Mouse (Mus musculus) midbrain, embryonic 16.5 days (tissue): Measurements from ENCODE around the gene Ccr7. TPM values are rescaled to one million over a fixed set of nuclear protein-coding genes. Genes with fewer than 3 reads are reported as not detected.
A peak's percentile ranks its signal among the peaks of the same experiment; 100 is the strongest.

Experiments used
- ATAC-seq: fragments of 200-750 bp; cut with Nextera tagmentation; 2 replicates; pipeline ENCODE4 v1.8.0; 2017; ENCODE audit warnings: moderate TSS enrichment
- H3K27ac ChIP-seq: fragments of 300-500 bp; sonication (generic); 2 replicates; pipeline ENCODE4 v1.5.1; 2014; ENCODE audit warnings: mild to moderate bottlenecking, low read length, mixed read lengths
- H3K27me3 ChIP-seq: fragments of 300-500 bp; sonication (generic); 2 replicates; pipeline ENCODE4 v1.6.1; 2014; ENCODE audit warnings: low read depth, low read length, mixed read lengths; ENCODE audit not compliant: control insufficient read depth, insufficient read depth
- H3K36me3 ChIP-seq: fragments of 300-500 bp; sonication (generic); 2 replicates; pipeline ENCODE4 v1.6.1; 2014; ENCODE audit warnings: mild to moderate bottlenecking, low read length, moderate library complexity, mixed read lengths; ENCODE audit not compliant: control insufficient read depth, insufficient read depth
- H3K4me1 ChIP-seq: fragments of 300-500 bp; sonication (generic); 2 replicates; pipeline ENCODE4 v1.6.1; 2014; ENCODE audit warnings: mild to moderate bottlenecking, low read length, mixed read lengths; ENCODE audit not compliant: control insufficient read depth, insufficient read depth
- H3K4me2 ChIP-seq: fragments of 300-500 bp; sonication (generic); 2 replicates; pipeline ENCODE4 v1.6.1; 2014; ENCODE audit warnings: mild to moderate bottlenecking, low read length, mixed read lengths
- H3K4me3 ChIP-seq: fragments of 300-500 bp; sonication (generic); 2 replicates; pipeline ENCODE4 v1.5.1; 2014; ENCODE audit warnings: low read depth, mild to moderate bottlenecking, low read length, moderate library complexity, mixed read lengths
- H3K9ac ChIP-seq: fragments of 300-500 bp; sonication (generic); 2 replicates; pipeline ENCODE4 v1.6.1; 2014; ENCODE audit warnings: low read depth, low read length, mixed read lengths
- H3K9me3 ChIP-seq: fragments of 300-500 bp; sonication (generic); replicated peaks from 2 replicates; pipeline ENCODE4 v1.6.1; 2014; ENCODE audit warnings: mild to moderate bottlenecking, low read length, mixed read lengths; ENCODE audit not compliant: control insufficient read depth, poor library complexity, severe bottlenecking
- WGBS: fragments of 180-500 bp; shearing (Covaris S2); extraction: QIAGEN DNeasy Blood & Tissue Kit; methylation state at CpG from one replicate; pipeline ENCODE4 v1.1.7; 2014; 5-methylcytosine and 5-hydroxymethylcytosine counted together
- polyA plus RNA-seq: library from polyadenylated mRNA; unstranded; fragments of >200 nt; fragmentation: Nextera tagmentation; extraction: Ambion mirVana; gene quantifications from 2 replicates; pipeline ENCODE4 v1.2.1, GENCODE M21; 2015

Ccr7 gene
- polyA plus RNA-seq, 1 experiment from 2014 or later = 0.15 TPM

DNA sequence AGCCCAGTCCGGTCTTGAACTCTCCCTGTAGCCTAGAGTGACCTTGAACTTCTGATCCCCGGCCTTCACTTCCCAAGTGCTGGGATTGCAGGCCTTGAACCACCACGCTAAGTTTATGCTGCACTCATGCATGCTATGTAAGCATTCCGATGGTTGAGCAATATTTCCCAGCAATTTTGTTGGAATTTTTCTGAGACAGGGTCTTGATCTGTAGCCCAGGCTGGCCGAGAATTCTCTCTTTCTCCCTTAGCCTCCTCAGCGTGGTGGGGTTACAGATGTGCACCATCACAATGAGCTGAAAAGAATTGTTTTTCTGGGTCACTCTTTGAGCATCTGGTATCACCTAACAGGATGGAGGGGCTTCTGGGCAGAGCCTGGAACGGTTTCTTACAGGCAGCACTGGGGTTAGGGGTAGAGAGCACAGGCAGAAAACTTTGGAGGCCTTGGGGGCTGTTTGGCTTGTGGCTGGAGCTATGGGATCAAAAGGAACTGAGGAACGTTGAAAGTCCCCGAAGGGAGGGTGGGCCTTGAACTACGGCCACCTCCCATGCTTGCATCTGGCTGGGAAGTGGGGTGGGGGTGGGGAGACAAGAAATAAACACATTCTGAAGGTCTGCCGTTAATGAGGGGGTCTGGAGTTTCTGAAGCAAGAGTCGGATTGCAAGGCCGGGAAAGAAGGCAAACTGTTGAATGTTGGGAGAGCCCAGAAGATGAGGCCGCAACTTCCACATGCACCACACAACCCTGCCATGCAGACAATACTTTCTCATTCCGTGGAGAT, 20.4 kb downstream of the Ccr7 start:
- no peaks in the 10 kb centered on the region for H3K9me3 ChIP-seq
- 76% methylated on average over 15 of the region's 15 CpGs for WGBS
- peaks cover 12% of the 10 kb centered on the region for H3K4me1 ChIP-seq
- H3K27me3 ChIP-seq = no peaks in the 10 kb centered on the region
- ATAC-seq = no peak
- H3K9ac ChIP-seq = no peak overlapping the region
- no peak overlapping the region for H3K4me2 ChIP-seq
- H3K27ac ChIP-seq = no peak overlapping the region
- no peaks in the 10 kb centered on the region for H3K36me3 ChIP-seq
- H3K4me3 ChIP-seq = no peak overlapping the region

DNA sequence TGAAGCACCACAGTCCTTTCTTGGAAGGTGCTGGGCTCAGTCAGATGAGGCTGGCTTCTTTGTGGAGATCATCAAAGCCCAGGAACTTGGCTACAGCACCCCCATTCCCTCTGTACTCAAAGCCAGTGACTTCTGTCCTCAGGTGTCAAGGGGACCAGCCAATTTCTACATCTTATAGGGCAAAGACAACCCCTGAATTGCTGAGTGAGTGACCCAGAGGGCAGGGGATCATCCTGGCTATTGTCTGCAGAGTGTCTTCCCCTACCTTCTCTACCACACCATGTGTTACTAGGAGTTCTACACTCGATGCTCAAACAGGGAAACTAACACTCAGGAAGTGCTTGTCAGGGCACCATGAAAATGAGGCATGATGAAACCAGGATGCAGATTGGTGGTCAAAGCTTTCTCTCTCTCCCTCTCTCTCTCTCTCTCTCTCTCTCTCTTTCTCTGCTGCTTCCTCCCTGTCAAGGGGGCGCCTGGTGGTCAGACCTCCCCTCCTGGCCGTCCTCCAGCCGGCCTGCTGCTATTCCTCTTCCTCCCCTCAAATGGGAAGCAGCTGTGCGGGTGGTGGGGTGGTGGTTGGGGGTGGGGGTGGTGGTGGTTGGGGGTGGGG, 21.5 kb downstream of the Ccr7 start:
- 56% methylated on average over 5 of the region's 5 CpGs for WGBS
- no peak overlapping the region for H3K9ac ChIP-seq
- no peak for ATAC-seq
- H3K27ac ChIP-seq = no peak overlapping the region
- H3K36me3 ChIP-seq = no peaks in the 10 kb centered on the region
- no peaks in the 10 kb centered on the region for H3K9me3 ChIP-seq
- H3K4me1 ChIP-seq = peaks cover 12% of the 10 kb centered on the region
- H3K27me3 ChIP-seq = no peaks in the 10 kb centered on the region
- no peak overlapping the region for H3K4me2 ChIP-seq
- no peak overlapping the region for H3K4me3 ChIP-seq

DNA sequence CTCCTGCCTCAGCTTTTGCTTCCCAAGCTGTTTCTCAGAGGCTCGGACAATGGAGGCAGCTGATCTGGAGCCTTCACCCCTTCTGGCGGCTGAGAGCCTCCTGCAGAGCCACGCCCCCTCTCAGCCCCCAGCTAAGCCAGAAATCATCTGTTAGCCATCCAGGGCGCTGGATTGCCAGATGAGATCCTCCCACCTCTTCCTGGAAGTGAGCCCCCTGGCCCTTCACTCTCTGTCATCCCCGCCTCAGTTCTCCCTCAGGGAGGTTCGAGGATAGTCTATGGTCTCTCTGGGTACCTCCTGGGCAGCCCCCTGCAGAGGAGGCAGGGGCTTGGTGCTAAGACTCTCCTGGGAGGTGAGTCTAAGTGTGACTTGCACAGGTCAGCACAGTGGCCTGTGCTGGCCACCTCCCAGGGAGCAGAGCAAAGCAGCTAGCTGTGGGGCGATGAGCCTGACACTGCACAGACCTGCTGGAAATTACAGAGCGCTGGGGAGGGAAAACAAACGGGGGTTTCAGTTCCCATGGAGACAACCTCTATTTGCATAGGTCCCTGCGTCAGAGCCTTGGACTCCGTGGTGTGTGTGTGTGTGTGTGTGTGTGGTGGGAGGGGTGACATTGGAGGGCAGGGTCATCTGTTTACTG, 22.7 kb downstream of the Ccr7 start:
- ATAC-seq = peak; percentile 82
- Histone ChIP-seq H3K9me3 (no peaks in the 10 kb centered on the region), H3K4me3 (no peak overlapping the region), H3K27ac (0 out of 2 replicates have a peak overlapping the region, but pooled peaks have one; percentile 1), H3K9ac (peak overlapping the region; percentile 40; the same call in 1 of the 2 replicates), H3K4me1 (peaks cover 12% of the 10 kb centered on the region), H3K36me3 (no peaks in the 10 kb centered on the region), H3K27me3 (no peaks in the 10 kb centered on the region), H3K4me2 (peak overlapping the region; percentile 48)
- 5% methylated on average over 11 of the region's 11 CpGs for WGBS

DNA sequence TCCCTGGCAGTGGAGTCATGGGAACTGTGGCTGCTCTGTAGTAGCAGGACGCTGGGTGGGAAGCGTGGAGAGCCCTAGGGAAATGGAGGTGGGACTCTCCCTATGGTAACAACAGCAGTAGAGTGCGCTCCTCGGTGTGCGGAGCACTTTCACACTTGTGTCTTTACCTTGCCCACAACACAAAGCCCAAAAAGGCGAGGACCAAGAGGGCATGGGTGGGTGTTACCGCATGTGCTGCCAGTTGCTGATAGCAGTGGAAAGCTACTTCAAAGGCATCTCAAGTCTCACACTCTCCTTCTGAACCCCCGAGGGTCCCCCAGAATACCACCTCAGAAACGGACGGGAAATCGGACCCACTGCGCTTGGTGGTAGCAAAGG, 23.4 kb downstream of the Ccr7 start:
- Histone ChIP-seq H3K4me3 (no peak overlapping the region), H3K4me2 (peak overlapping the region; percentile 48), H3K36me3 (no peaks in the 10 kb centered on the region), H3K27me3 (no peaks in the 10 kb centered on the region), H3K9ac (no peak overlapping the region), H3K9me3 (no peaks in the 10 kb centered on the region), H3K4me1 (peaks cover 12% of the 10 kb centered on the region), H3K27ac (no peak overlapping the region)
- WGBS = 50% methylated on average over 12 of the region's 12 CpGs
- no peak for ATAC-seq

DNA sequence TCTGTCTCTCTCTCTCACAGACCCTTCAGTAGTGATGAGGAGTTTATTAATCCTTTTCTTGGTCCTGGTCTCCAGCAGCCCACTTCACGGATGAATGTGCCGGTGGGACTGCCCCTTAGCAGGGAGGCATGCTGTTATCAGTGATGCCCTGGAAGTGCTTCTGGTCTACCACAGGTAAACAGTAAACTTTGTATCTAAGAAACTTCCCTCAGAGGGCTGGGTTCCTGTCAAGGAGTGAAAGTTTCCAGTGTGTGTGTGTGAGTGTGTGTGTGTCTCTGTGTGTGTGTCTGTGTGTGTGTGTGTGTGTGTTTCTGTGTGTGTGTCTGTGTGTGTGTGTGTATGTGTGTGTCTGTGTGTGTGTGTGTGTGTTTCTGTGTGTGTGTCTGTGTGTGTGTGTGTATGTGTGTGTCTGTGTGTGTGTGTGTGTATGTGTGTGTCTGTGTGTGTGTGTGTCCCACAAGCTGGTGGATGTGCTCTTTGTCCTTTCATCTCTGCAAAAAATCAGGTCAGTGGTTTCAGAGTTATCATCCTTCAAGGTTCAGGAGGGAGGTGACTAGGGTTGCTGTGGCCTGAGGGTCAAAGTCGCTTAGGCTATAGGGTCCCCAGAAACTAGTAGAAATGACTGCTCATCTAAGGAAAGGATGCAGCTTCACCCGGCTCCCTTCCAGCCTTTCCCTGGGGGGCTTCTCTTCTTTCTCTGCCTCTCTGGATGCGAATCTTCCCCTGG, 24.0 kb downstream of the Ccr7 start:
- H3K36me3 ChIP-seq = no peaks in the 10 kb centered on the region
- no peaks in the 10 kb centered on the region for H3K27me3 ChIP-seq
- no peak overlapping the region for H3K9ac ChIP-seq
- no peak overlapping the region for H3K4me2 ChIP-seq
- 69% methylated on average over 5 of the region's 5 CpGs for WGBS
- H3K4me3 ChIP-seq = no peak overlapping the region
- H3K9me3 ChIP-seq = no peaks in the 10 kb centered on the region
- peaks cover 12% of the 10 kb centered on the region for H3K4me1 ChIP-seq
- no peak overlapping the region for H3K27ac ChIP-seq
- ATAC-seq = no peak

DNA sequence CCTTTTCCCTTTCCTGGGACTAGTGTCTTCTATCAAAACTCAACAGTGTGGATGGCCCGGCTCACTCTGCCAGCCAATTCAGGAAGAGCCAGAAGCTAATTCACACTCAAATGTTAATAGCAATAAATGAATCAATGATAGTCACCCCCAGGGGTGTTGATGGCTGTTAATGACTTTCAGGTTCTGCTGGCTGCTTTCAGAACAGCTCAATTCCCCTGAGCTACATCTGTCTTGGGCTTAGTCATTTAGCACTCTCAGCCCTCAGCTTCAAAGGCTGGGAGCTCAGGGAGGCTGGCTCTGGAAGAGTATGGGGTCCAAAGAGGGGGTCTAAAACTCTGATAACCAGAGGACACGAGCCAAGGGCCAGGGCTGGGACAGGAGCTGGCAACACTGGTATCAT, 25.6 kb downstream of the Ccr7 start:
- Histone ChIP-seq H3K36me3 (no peaks in the 10 kb centered on the region), H3K27ac (no peak overlapping the region), H3K4me2 (no peak overlapping the region), H3K9me3 (no peaks in the 10 kb centered on the region), H3K4me3 (no peak overlapping the region), H3K4me1 (peaks cover 12% of the 10 kb centered on the region), H3K27me3 (no peaks in the 10 kb centered on the region), H3K9ac (no peak overlapping the region)
- ATAC-seq = no peak
- WGBS = 60% methylated on average over 2 of the region's 2 CpGs

DNA sequence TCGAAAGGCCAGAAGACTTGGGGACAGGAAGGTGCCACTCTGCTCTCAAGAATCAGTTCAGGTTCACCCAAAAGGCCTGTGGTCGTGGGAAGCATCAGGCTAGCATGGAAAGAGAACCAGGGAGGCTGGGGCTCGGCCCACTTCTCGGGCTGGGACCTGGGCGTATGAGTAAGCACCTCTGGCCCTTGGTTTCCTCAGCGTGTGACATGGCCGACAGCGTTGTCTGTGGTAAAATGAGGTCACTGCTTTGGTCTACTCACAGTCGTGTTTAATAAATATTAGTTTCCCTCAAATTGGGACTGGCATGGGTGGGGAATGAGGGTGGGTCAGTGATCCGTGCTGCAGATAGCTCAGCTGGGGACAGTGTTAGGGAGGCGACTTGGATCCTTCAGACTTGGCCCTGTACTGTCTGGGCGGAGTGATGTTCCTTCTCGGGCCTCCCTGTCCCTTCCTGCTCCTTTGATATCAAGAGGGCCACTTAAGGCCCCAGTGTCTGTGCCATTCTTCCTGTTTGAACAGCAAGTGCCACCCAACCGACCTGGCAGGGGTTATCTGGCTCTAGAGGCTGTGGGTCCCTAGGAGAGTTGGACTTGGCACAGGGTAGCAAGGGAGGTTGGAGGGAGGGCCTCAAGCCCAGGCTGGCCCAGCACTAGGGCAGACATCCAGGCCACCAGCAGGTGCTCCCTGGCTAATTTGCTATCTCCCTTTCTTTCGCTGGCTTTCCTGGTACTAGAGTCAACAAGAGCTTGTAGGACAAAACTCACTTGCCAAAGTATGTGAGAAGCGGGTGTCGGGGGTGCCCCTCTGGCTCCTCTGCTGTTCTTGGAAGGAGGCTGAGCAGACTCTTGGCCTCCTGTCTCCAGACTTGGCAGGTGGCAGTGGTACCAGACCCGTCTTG, 26.8 kb downstream of the Ccr7 start:
- no peak overlapping the region for H3K4me2 ChIP-seq
- H3K27me3 ChIP-seq = no peaks in the 10 kb centered on the region
- no peak overlapping the region for H3K4me3 ChIP-seq
- H3K36me3 ChIP-seq = no peaks in the 10 kb centered on the region
- no peak overlapping the region for H3K9ac ChIP-seq
- no peak for ATAC-seq
- WGBS = 84% methylated on average over 18 of the region's 18 CpGs
- H3K9me3 ChIP-seq = no peaks in the 10 kb centered on the region; the same call in 1 of the 2 replicates
- no peak overlapping the region for H3K27ac ChIP-seq
- peaks cover 12% of the 10 kb centered on the region for H3K4me1 ChIP-seq

DNA sequence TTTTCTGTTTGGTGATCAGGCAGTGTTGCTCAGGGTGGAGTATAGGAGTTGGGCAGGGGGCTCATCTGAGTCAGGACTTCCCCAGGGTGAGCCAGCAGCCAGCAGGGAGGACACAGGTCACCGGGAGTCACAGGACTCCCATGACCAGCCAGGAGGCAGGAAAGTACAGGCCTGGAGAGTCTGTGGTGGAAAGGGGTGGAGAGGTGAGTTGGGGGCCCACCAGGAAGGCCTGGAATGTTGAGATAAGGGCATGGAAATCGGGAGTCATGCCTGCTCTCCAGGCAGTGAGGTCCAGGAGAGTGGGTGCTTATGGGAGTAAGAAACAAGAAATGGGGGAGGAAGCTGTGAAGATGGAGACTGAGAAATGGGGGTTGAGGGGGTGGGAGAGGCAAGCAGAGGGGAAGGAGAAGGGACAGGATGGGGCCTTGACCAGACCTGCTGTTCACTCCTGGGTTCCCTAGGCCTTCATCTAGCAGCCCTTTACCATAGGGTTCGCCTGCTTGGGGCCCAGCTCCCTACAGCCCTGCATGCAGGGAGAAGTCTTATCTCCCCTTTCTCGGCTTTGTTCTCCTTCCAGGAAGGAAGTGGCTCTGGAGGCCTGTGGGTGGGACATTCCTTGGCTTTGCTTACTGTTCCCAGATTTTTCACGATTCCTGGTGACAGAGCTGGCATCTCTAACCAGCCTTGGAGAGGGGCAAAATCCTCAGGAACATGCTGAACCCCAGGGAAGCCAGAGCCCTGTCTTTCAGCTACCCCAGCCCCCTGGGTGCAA, 28.2 kb downstream of the Ccr7 start:
- Histone ChIP-seq H3K4me1 (peaks cover 4% of the 10 kb centered on the region), H3K27me3 (no peaks in the 10 kb centered on the region), H3K36me3 (no peaks in the 10 kb centered on the region), H3K9me3 (no peaks in the 10 kb centered on the region; the same call in 1 of the 2 replicates), H3K4me3 (no peak overlapping the region), H3K27ac (no peak overlapping the region), H3K4me2 (no peak overlapping the region), H3K9ac (0 out of 2 replicates have a peak overlapping the region, but pooled peaks have one; percentile 7)
- 51% methylated on average over 5 of the region's 5 CpGs for WGBS
- ATAC-seq = no peak
